Mouse (Mus musculus) adrenal gland, postnatal 4 days (tissue): Measurements from ENCODE around the gene Ssr1. TPM values are rescaled to one million over a fixed set of nuclear protein-coding genes. Genes with fewer than 3 reads are reported as not detected.

ENCODE experiments used
- DNase-seq, 2 experiments: peaks; one replicate each; pipeline ENCODE4 v3.0.0; 2021 to 2022; ENCODE audit warnings: low spot score in 2 of 2, mixed read lengths in 2 of 2
- total RNA-seq, 2 experiments: library from RNA; stranded (reverse); gene quantifications; 2 replicates each; pipeline ENCODE4 v1.2.3; 2021

Ssr1 gene
- total RNA-seq, 2 experiments from 2014 or later: 160 to 167 TPM

DNA sequence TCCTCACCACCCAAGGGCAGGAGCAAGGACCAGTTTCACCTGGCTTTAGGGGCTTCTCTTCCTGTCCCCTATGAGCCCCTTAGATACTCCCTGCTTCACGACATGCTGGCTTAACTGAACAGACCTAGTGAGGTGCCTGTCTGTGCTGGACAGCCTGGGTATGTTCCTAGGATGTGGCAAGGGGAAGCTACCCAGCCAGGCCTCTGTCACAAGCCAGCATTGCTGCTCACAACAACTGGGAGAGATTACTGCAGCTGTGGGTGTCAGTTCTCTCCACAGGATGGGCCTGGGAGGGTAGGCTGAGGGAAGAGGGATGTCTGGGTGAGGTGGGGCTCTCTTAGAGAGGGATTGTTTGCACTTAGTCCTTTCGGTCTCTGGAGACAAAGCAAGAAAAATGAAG, 73.3 kb downstream of the Ssr1 start:
- DNase-seq: no peak

GRCm38 (mm10) chr13:37919711-37920277, 74.2 kb downstream of the Ssr1 start:
- DNase-seq: no peak

GRCm38 (mm10) chr13:37918336-37919261, 75.4 kb downstream of the Ssr1 start:
- DNase-seq: no peak

Other genes starting within 250 kb of the Ssr1 start
- gene Rreb1, start 215.8 kb downstream of the Ssr1 start, total RNA-seq: 10 to 100 TPM; 83.9 to 84.6 TPM
- gene Riok1, start 42.8 kb upstream of the Ssr1 start, total RNA-seq: 10 to 100 TPM; 47.8 to 52.6 TPM
- 10 to 100 TPM; 12.4 to 13.0 TPM for gene Cage1, start 42.9 kb upstream of the Ssr1 start, total RNA-seq
- 1 to 10 TPM; 3.6 to 7.2 TPM for gene Dsp, start 157.1 kb upstream of the Ssr1 start, total RNA-seq
- 10 to 100 TPM; 22.0 to 23.2 TPM for gene Snrnp48, start 210.7 kb upstream of the Ssr1 start, total RNA-seq